Mouse (Mus musculus): ENCODE measurements around the gene Emp1.
A peak's percentile ranks its signal among the peaks of the same experiment; 100 is the strongest.

Gene Emp1

GRCm38 (mm10) chr6:135362459-135363159 lies at the start of gene Emp1:
Gene Emp1, plus strand, starts transcription at chr6:135362545.
- peak in 1 of 2 experiments; percentile 28 for DNase-seq (ENCODE audit: low spot score in 2 of 2)

DNA sequence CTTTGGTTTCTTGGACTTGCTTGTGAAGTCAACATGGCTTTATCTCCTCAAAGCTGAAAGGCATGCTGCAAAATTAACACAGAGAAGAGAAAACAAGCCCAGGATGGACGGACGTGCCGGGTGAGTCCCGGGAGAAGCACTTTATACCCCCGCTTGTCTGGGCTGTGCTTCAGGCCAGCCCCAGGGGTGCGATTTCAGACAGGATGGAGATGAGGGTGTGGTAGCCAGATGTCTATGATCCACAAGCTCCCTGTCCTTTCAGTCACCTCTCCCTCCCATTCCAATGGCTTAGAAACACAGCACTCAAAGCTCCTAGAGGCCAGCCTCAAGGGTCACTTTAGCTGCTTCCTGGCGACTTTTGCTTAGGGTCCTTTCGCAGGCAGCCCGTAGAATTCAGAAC lies 48.4 kb upstream of the Emp1 start:
- DNase-seq (ENCODE audit: low spot score in 2 of 2): no peak

GRCm38 (mm10) chr6:135316141-135316540 lies 46.2 kb upstream of the Emp1 start:
- no peak for DNase-seq (ENCODE audit: low spot score in 2 of 2)

DNA sequence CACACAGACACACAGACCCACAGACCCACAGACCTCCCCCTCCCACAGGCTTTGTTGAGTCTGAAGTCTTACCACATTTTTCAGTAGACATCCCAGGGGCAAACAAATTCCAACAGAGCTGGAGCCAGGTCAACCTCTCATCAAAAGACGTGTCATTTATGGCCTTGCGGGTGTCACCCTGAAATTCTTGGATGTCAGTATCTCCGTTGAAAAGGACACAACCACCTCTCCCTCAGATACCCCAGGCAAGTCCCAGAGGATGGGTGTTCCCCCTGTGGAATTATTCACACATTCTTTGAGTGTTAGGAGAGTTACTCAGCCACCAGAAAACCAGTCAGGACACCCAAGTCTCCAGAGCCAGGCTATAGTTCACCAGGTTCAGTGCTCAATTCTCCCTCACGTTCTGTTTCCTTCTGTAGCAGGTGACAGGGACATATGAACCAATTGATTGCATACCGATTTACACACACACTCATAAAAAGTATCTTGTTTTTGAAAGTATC lies 42.9 kb upstream of the Emp1 start:
- no peak for DNase-seq (ENCODE audit: low spot score in 2 of 2)

DNA sequence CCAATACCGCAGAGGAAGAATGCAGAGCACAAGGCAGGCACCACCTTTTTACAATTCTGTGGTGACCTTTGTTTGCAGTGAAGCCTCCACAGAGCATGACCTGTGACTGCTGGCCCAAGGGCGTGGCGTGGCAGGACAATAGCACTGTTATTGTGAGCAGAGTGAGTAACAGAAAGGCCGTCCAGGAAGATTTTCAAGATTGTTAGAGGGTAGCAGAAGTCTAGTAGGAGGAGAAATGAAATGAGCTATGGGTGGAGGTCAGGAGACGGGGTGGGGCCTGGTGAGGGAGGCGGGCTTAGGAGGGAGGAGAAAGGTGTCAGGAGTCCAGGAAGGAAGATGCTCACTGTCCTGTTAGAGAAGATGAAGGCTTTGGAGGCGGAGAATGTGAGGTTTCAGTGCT lies 39.6 kb upstream of the Emp1 start:
- no peak for DNase-seq (ENCODE audit: low spot score in 2 of 2)

- DNase-seq (ENCODE audit: low spot score in 2 of 2): no peak
Observed at GRCm38 (mm10) chr6:135323311-135323982, 38.9 kb upstream of the Emp1 start.

DNA sequence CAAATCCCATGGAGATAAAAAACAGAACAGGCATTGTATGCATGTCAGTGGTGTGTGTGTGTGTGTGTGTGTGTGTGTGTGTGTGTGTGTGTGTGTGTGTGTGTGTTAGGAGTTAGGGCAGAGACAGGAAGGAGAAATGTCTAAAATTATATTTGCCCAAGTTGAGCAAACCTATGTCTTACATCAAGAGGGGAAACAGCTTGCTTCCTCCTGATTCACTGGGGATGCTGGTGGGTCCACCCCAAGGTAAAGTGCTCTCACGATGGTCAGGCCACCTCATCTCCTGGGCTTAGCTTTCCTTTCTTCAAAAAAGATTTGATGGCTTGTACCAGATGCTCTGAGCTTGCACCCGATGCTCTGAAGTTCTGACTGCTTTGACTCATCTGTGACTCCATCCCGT lies 38.2 kb upstream of the Emp1 start:
- no peak for DNase-seq (ENCODE audit: low spot score in 2 of 2)

DNA sequence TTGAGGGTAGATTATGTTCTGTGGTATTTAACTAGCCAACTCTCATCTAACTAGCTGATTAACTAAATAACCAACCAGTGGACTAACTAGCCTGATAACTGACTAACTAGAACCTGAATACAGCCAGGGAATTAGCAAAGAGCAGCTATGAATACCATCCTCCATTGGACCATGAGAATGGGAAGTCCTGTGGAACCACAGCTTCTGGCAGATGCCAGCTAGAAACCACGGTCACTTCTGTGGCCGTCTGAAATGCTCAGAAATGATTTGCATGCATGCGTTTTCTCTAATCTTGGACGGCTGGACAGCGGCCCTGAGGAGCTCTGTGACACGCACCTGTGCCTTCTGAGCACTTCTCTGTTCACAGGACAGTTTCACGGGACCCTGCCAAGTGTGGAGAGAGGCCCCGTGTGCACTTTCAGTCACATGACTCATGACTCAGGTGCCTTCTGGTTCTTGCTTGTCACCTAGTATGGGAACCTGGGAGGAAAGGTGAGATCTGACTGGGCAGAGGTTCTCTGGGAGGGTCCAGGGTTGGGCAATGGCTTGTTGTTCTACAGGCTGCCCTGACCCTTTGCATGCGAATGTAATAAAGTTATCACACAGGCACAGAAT lies 37.6 kb upstream of the Emp1 start:
- no peak for DNase-seq (ENCODE audit: low spot score in 2 of 2)

DNA sequence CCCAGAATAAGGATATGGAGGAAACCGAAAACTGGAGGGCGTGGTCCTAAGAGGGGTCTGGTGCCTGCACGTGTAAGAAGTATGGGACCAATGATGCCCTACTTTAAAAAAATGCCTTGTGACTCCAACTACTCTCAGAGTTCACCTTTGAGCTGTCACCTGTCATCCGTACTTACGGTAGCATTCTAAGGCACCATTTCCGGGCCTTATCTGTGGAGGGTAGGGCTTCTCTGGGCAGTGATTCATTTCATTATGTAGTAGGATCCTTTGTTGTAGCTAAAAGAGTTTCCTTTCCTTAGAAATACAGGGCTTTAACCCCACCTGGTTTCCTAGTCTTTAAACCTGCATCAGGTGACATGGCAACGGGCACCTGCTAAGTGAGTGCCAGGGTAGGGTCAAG lies 35.5 kb upstream of the Emp1 start:
- no peak for DNase-seq (ENCODE audit: low spot score in 2 of 2)

DNA sequence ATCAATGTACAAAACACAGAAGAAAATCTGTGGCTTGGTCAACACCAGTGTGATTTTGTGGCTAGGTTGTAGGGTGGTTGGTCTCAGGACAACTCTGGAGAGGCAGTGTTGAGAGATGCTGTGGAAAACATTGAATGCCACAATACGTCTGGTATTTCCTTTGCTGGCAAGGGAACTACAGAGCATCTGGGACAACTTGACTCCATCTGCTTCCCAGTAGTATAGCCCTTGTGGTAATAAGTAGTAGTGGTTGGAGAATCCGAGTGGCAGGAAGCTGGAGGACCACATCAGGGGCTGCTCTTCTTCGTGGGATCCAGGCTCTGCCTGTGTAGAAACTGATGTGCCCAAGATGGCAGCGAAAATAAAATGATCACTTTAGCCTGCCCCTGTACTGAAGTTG lies 30.4 kb upstream of the Emp1 start:
- no peak for DNase-seq (ENCODE audit: low spot score in 2 of 2)

DNA sequence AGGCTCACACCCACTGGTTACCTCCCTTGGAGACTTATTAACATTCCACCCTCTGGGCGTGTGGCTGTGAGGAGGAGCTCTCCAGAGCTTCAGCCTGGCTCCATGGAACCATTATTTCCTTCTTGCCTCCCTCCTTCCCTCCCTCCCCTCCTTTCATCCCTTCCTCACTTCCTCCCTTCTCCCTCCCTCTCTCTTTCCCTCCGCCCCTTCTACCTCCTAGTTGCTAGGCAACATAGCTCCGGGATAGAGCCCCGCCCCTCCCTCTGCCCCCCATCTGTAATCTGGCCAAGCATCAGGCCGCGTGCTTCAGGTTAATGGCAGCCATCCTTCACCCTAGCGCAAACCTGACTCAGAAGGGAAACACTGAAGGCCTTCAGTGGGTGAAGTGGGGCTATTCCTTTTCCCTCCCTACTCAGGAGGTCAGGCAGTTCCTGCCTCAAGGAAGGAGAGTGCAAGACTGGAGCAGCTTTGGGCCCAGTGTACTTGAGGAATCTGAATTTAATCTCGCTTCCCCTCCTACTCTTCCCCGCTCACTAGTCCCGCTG lies 29.5 kb upstream of the Emp1 start:
- no peak for DNase-seq (ENCODE audit: low spot score in 2 of 2)

- DNase-seq (ENCODE audit: low spot score in 2 of 2): no peak
Observed at GRCm38 (mm10) chr6:135333994-135334651, 28.2 kb upstream of the Emp1 start.

DNA sequence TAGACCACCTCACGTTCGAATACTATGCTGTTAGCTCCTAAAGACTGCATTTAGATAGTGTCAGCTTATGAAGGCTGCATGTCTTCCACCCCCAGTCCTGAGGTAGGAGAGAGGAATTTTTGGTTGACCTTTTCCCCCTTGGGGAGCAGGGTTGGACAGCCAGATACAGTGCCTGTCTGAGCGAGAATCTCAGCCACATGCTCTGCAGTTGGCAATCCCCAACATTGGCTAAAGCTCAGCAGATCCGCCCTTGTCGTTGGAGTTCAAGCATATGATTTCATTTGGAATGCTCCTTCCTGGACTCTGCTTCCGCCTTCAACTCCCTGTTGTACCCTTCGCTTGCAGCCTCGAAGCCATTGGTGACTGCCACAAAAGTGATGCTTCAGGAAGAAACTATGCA lies 26.0 kb upstream of the Emp1 start:
- no peak for DNase-seq (ENCODE audit: low spot score in 2 of 2)

- no peak for DNase-seq (ENCODE audit: low spot score in 2 of 2)
Observed at GRCm38 (mm10) chr6:135340355-135341075, 21.8 kb upstream of the Emp1 start.

- DNase-seq (ENCODE audit: low spot score in 2 of 2): no peak
Observed at GRCm38 (mm10) chr6:135341076-135341378, 21.3 kb upstream of the Emp1 start.

- no peak for DNase-seq (ENCODE audit: low spot score in 2 of 2)
Observed at GRCm38 (mm10) chr6:135351638-135352302, 10.6 kb upstream of the Emp1 start.

- DNase-seq (ENCODE audit: low spot score in 2 of 2): no peak
Observed at GRCm38 (mm10) chr6:135352537-135352936, 9.8 kb upstream of the Emp1 start.

DNA sequence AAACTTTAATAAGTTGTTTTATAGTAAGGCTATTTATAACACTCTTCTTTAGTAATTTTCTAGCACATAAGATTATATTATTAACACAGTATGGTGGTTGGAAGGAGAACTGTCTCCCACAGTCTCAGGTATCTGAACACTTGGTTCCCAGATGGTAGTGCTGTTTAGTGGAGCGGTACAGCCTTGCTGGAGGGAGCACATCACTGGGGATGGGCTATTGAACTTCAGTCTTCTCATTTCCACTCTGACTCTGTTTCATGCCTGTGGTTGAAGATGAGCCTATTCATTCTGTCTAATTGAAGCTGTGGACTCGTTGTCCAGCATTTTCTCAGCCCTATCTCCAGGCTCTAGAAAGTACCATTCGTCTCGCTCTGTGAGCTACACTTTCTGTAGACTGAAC lies 7.4 kb upstream of the Emp1 start:
- DNase-seq (ENCODE audit: low spot score in 2 of 2): no peak

DNA sequence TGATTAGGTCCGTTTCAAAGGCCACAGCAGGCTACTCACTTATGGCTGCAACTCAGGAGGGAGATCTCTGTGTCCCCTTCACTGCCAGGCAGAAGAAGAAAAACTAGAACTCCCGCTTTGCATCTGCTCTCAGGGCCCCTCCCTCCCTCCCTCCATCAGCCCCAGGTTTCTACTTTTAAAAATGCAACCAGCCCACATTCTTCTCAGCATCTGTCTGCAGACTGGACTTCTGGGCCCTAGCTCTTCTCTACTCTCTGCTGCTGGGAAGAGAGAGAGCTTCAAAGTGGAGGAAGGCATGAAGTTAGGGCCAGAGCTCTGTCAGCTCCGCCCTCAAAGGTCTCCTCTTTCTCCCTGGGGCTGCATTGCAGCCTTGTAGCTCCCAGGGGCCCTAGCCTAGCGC lies 2.0 kb upstream of the Emp1 start:
- no peak for DNase-seq (ENCODE audit: low spot score in 2 of 2)

DNA sequence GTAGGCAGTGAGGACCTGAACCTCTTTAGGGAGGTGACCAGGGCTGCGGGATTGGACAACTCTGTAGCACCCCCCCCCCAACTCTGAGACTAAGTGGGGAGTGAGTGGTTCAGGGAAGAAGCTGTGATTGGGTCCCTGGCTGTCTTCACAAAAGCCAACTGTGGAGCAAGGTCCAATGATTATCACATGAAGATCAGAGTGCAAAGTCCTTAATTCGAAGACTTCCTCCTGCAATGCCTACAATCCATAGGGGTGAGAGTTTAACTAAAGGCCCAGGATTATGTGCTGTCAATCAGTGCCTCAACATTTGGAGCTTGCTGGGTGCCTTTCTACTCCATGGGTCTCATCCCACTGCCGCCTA lies 267 bp upstream of the Emp1 start:
- no peak for DNase-seq (ENCODE audit: low spot score in 2 of 2)

DNA sequence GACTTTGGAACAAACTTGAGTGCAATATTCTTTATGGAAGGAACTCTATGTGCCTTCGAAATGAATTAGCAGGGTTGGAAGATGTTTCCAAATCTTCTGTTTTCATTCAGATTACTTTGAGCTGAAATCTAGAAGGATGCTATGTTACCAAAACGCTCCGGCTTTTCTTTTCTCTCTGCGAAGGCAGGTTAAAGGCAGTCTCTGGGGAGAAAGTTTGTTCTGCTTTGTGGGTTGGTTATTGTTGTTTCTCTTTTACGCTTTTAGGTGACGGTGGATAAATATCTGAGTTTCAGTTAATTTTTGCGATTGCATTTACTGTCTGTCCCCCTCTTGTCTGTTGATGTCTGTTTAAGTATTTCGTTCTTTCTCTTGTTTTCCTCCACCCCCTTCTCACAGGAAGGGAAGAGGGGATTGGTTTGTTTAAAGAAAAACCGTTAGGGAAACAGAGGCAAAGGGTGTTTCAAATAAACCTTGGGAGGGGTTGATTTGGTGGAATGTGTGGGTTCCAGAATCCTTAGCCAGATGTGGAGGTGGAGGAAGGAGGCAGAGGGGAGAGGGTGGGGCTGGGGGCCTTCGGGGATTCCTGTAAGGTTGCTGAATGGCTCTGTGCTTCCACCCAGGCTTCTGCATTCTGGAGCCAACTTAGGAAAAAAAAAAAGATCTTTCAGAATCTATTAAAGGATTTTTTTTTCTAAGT lies 1.1 kb downstream of the Emp1 start:
- DNase-seq (ENCODE audit: low spot score in 2 of 2): no peak
